Mouse (Mus musculus): ENCODE data around the gene Emc10.

The Emc10 gene

DNA sequence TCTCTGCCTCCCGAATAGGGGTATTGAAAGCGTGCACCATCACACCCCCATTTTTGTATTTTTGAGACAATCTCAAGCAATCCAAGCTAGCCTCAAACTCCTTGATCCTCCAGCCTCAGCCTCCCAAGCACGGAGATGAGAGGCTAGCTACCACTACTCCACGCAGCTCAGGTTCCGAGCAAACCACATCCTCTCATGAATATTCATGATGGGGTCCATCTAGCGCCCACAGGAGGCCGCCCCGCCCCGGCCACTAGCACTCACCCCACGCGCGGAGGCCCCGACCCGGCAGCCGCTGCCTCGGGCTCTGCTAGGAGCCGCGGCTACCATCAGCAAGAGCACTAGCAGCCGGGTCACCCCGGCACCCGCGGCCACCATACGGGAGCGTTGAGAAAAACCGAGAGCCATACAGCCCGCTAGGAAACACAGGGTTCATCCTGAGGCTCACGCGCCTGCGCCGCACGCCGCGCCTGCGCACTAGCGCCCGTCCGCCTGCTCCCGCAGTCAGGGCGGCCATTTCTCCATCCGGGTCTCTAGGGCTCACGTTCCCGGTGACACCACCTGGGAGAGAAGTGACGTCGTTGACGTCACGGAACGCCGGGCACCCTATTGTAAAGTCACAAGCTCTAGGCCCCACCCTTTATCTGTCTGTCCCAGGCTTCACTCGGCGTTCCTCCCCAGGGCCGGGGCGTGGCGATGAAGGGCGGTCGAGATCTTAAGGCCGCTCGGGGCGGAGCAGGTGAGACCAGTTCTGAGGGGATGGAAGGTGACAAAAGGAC lies at the start of gene Emc10, which contains the start of gene Fam71e1:
TSS of gene Emc10 (minus strand) at position 538 of the 779 bp plus-strand sequence.
TSS of gene Fam71e1 (plus strand) at position 590 of the 779 bp plus-strand sequence.
- peak; percentile 98 for DNase-seq (ENCODE audit: low spot score)

DNA sequence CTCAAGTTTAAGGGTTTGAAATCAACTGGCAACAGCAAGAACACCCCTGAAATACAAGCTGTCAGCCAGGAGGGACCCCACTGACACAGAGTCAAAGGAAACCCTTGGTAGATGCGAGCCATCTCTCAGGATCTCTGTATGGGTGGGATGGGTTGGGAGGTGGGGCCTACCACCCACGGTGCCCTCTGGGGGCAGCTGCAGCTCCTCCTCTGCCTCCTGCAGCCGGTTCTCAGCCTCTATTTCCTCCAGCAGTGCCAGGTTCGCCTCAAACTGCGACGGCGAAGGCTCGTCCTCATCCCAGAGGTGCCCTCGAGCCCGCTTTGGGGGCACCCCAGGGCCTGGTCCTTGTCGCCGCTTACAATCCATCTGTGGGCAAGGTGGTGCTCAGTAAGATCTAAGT lies 46.7 kb upstream of the Emc10 start:
- no peak for DNase-seq (ENCODE audit: low spot score)

GRCm38 (mm10) chr7:44542555-44542954 lies 46.2 kb upstream of the Emc10 start:
- no peak for DNase-seq (ENCODE audit: low spot score)

DNA sequence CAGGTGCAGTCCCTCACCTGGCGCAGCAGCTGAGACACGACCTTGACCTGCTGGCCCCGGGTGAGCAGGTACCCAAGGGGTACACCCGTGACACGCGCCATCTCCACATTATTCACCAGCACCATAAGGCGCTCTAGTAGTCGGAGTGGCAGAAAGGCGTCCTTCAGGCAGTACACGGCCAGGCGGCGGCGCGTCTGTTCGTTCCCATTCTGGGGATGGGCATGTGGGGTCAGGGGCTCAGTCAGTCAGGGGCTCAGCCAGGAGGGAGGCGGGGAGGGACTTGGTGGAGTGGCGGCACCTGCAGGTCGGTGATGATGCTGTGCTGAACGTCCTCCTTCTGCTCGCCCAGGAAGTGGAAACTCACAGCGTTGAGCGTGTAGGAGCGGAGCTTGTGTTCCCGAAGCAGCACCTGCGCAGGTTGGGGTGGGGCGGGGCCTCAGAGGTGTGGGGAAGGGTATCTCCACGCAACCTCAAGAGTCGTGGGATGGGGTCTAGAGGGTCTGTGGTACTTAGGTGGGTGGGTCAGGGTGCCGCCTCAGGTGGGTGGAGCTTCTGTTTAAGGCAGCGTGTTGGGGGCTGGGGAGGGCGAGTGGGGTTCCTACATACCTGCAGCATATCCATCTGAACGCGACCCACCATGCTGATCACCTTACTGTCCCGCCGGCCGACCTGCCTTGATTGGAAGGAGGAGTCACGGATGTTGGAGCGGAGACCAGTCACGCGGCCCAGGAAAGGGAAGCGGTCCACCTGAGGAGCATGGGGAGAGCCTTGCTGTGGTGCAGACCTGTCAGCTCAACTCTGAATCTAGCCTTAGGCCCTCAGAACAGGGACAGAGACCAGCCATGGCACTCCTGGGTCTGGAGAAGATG lies 42.7 kb upstream of the Emc10 start:
- no peak for DNase-seq (ENCODE audit: low spot score)

DNA sequence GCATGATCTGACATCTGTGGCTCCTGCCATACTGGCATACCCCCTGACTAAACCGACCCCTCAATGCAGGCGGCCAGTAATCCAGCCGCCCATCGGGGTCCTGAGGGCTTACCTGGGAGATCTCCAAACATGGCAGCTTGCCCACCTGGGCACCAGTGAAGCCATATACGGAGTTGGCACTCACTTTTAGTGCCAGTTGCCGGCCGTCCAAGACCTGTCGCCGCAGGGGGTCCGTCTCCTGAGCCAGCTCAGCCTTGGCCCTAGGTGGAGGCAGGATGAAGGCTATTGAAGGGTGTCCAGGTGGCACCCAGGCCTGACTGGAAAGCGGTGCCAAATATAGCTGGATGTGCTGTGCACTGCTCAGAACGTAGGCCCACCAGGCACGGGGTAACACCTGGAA lies 41.2 kb upstream of the Emc10 start:
- no peak for DNase-seq (ENCODE audit: low spot score)

DNA sequence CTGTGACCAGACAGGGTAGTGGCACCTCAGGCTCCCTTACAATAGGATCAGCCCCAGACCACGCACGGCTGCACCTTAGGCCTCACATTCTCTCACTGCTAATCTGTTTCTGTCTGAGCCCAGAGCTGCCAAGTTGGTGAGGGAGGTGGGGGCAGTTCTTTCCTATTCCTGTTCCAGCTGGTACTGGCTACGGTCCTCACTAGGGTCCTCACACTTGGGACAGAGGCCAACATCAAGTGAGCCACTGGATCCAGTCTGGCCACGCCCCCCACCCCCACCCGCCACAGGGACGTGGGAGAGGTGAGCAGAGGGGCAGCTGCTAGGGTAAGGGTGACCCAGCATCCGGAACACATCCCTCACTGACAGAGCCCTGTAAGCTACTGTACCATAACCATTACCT lies 40.7 kb upstream of the Emc10 start:
- no peak for DNase-seq (ENCODE audit: low spot score)

- no peak for DNase-seq (ENCODE audit: low spot score)
Measured at GRCm38 (mm10) chr7:44536590-44536968, 40.2 kb upstream of the Emc10 start.

- no peak for DNase-seq (ENCODE audit: low spot score)
Measured at GRCm38 (mm10) chr7:44535657-44536589, 39.6 kb upstream of the Emc10 start.

DNA sequence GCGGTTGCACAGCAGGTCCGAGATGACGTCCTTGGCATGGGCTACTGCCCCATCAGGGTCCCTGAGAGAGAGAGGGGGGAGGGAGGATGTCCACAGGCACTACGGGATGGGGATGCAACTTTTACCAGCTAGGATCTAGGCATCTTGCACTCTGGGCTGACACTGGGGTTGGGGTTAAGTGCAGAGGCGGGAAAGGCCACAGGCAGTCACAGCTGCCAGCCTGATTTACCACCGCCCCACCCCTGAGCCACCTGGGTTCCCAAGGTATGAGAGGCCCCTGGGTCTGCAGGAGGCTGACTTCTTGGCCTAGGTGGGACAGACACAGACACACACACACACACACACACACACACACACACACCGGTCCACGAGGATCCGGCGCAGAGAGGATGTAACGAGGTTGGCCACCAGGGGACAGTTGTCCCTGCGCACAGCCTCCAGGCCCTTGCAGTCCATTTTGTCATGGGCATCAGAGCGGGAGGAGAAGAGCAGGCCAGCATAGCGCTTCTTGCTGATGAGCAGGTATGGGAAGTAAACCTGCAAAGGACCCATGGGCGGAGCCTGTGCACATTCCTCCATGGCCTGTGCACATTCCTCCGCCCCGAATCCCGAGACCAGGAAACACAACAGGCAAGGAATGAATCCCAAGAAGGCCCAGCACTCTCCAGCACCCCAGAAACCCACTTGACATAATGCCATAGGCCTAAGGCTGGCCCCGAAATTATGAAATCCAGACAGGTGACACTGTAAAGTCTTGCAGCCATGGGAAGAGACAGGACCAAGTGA lies 38.5 kb upstream of the Emc10 start:
- no peak for DNase-seq (ENCODE audit: low spot score)

DNA sequence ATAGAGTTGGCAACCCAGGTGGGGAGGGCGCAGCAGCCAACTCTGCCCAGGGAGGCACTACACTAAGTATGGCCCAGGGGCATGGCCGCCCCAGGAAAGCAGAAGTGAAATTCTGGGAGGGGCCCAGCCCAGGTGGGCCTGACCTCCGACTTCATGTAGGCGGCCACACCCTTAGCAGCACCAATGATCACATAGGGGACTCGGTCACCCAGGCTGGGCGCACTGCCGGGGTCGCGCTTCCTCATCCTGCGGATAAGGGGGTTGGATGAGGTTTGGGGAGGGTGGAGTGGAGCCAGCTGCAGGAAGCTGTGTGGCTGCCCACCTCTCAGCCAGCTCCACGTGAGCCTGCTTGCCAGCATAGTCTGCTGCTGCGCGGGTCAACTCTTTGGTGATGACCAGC lies 37.9 kb upstream of the Emc10 start:
- DNase-seq (ENCODE audit: low spot score): no peak

- DNase-seq (ENCODE audit: low spot score): no peak
Measured at GRCm38 (mm10) chr7:44533746-44534045, 37.4 kb upstream of the Emc10 start.

DNA sequence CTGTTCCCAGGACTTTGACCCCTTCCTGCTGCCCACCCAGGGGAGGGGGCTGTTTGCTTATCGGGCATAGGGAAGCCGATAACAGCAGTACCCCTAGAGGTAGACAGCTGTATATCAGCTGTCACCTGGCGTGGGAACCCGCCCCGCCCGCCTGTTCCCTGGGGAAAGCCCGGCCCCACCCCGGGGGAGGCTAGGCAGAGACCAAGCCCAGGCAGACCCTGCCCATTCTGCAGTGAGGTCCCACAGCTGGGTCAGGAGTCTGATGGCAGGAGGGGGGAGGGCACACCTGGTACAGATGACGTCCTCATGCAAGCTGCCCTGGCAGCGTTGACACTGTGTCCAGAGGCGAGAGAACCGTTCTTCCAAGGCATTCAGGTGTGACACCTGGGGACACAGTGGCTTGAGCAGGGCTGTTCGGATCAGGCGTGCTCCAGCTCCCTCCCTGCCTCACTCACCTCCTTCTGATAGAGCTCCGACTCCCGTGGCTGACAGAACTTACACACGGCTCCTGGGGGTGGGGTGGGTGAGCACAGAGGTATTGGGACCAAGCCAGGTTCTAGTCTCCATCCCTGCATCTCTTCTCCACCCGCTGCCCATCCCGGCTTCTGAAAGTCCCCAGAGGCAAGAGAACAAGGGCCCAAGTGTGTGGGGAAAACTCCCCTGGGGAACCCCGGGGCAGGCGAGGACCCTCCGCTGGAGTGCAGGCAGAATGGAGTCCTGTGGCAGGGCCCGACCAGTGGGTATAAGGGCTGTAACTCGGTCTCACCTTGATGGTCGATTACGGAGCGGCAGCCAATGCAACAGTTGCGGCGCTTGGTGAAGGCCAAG lies 36.8 kb upstream of the Emc10 start:
- no peak for DNase-seq (ENCODE audit: low spot score)

DNA sequence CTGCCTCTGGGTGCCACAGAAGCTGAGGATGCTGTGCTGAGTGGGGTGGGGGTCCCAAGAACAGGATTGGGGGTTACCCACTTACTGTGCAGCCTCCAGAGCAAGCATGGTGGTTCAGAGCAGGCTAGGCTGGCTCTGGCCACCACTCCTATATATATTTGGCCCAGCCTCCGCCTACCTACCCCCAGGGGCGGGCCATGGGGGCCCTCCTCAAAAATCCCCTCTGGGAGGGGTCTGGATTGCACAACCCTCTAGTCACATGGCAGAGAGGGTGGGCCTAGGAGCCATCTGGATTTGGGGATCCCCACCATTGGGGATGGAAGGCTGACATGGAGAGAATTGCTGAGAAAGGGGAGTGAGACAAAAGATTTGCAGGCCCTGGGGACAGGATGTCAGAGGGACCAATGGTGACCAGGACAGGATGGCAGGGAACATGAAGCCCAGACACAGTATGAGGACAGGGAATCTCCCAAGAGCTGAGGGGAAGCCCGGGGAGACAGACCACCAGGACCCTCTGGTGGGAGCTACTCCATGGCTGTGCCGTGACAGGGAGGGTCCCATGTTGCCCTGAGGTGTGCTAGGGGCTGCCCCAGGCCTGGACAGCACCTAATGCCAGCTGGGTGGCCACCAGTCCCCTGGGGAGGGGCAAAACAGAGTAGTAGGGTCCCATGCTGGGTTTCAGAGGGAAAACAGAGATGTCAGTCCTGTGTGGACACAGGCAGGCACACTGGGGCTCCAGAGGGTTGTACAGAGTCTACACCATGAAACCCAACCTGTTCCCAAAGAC lies 35.8 kb upstream of the Emc10 start, which contains the start of gene Spib:
TSS of gene Spib (minus strand) at position 126 of the 787 bp plus-strand sequence.
- DNase-seq (ENCODE audit: low spot score): no peak

DNA sequence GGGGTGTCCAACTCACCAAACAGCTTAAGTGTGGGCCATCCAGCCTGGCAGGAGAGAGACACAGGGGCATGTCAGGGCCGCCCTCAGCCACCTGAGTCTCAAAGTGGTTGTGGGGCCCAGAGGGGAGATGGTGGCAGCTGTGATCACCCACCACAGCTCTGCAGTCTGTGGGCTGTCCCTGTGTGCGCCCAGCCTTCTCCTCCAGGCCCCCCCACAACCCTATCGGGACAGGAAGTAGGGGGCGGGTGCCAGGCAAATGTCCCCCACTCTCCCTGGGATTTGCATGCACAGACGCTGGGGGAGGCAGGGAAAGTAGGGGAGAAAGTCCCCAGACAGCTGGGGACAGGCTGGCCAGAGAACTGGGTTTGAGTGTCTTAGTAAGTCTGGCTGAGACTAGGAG lies 34.9 kb upstream of the Emc10 start:
- no peak for DNase-seq (ENCODE audit: low spot score)

DNA sequence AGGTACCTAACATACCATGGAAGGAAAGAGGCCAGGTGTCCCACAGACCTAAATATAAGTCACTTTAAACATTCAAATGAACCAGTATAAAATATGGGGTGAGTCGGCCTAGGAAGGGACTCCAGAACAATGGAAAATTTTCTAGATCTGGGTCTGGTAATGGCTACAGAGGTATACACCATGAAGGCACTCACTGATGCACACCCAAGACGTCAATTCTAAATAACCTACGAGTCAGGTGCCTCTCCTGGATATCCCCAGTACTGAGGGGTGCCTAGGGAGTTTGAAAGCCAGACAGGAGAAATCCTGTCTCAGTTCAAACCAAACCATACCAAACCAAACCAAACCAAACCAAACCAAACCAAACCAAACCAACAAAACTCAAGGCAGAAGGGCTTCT lies 34.2 kb upstream of the Emc10 start:
- no peak for DNase-seq (ENCODE audit: low spot score)

GRCm38 (mm10) chr7:44529518-44529917 lies 33.2 kb upstream of the Emc10 start:
- no peak for DNase-seq (ENCODE audit: low spot score)

DNA sequence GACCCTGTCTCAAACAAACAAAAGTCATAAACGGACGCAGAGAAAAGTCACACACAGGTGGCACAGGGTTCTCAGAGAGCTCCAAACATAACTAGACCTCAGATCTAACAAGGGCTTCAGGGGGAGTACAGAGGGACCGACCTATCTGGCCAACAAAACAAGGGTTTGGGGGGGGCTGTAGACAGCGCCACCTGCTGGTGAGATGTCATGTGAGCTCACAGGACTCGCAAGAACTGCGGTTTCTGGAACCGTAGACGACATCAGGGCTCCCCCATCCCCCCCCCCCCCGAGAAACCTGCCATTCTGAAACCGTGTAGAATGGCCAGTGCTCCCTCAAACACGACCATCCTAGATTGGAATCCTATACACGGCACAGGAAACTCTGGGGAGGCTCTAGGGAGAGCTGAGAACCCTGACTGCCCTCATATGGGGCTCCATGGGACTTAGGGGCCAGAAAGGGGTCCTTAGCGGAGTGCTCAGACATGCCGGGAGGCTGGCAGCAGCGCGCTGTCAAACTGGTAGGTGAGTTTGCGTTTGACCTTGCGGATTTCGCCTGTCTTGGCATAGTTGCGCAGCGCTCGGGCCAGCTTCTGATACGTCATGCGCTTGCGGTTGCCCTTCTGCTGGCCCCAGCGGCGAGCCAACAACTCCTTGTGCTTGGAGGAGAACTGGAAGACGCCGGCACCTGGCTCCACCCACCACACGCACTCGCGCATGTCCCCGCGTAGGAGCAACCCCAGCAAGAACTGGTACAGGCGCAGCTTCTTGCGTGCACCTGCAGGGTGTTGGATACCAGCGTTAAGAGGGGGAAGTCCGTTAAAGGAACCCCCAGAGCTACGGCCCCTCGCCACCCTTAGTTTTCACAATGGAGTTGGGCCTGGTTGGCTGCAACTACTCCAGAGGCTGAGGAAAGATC lies 31.4 kb upstream of the Emc10 start:
- DNase-seq (ENCODE audit: low spot score): peak; percentile 77

DNA sequence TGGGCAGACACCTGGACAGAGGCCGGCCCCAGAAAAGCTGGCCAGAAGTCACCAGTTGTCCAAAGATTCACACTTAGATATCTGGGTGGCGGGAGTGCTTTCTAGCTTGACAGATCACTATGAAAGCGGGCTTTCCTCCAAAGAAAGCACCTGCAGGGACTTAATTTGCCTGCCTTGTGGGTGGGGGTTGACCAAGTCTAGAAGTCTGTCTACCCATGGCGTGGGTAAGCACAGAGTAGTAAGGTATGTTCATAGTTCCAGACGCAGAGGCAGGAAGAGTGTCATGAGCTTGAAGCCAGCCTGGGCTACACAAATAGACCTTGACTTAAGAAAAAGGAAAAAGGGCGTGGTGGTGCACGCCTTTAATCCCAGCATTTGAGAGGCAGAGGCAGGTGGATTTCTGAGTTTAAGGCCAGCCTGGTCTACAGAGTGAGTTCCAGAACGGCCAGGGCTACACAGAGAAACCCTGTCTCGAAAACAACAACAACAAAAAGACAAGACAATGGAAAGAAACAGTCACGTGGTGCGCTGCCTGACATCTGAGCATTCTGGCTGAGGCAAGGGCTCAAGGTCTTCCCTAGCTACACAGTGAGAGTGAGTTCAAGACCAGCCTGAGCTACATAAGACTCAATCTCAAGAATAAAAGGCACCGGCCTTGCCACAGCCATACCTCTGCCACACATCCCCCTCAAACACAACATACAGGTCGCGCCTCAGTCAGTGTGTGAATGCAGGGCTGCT lies 30.3 kb upstream of the Emc10 start:
- no peak for DNase-seq (ENCODE audit: low spot score)
